Mouse (Mus musculus) ovary, postnatal 36 days (tissue): Measurements from ENCODE around the gene Plekhg5.

Source experiments
- DNase-seq: peaks from one replicate; pipeline ENCODE4 v3.0.0; 2022; ENCODE audit warnings: low spot score, mixed read lengths

Plekhg5 gene

GRCm38 (mm10) chr4:152097911-152098799 is 25.9 kb downstream of the Plekhg5 start:
- no peak for DNase-seq

DNA sequence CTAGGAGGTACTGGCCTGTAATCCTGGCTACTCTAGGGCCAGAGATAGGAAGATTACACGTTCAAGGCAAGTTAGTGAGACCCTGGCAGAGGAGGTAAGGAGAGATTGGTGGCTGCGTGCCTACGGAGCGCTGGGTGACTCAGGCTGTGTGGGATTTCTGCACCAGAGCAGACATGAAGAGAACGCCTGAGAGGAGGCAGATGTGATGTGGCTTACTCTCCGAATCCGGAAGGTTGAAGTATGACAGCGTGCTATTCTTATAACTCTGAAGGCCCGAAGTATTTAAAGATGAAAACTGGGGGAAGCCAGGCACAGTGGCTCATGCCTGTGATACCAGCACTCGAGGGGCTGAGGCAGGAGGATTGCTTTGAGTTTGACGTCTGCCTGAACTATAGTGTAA is 28.2 kb downstream of the Plekhg5 start:
- no peak for DNase-seq

- no peak for DNase-seq
Measured at GRCm38 (mm10) chr4:152101081-152101653, 28.9 kb downstream of the Plekhg5 start.

DNA sequence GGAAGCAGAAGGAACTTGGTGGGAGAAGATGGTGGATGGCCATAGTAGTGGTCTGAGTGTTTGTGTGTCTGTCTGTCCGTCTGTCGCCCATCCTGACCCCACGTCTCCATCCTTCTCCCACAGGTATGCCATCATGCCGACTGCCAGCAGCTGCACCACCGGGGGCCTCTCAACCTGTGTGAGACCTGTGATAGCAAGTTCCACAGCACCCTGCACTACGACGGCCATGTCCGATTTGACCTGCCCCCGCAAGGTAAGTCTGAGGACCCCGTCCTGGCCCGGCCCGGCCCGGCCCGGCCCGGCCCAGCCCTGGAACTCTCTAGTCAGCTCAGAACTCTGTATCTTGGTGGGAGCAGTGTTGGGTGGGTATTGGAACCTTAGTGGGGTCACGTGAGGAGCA is 29.6 kb downstream of the Plekhg5 start:
- DNase-seq, result no peak

DNA sequence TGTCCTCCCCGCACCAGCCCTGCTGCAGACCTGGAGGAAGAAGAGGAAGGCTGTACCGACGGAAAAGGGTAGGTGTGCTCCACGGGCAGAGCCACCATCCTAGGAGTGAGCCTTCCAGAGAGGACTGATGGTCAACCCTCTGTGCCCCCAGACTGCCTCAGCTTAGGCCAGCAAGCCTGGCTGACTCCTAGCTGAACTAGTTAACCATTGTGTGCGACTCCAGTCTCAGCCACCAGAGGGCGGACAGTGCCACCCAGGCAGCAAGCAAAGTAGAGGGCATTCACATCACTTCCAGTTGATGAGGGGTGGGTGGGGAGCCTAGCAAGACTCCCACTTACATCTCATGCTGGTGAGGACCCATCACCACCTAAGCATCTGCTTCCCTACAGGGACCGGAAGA is 30.7 kb downstream of the Plekhg5 start:
- DNase-seq, result peak; percentile 72

GRCm38 (mm10) chr4:152106746-152107145 is 34.4 kb downstream of the Plekhg5 start:
- DNase-seq, result no peak

GRCm38 (mm10) chr4:152107493-152107892 is 35.2 kb downstream of the Plekhg5 start:
- DNase-seq, result peak; percentile 50

DNA sequence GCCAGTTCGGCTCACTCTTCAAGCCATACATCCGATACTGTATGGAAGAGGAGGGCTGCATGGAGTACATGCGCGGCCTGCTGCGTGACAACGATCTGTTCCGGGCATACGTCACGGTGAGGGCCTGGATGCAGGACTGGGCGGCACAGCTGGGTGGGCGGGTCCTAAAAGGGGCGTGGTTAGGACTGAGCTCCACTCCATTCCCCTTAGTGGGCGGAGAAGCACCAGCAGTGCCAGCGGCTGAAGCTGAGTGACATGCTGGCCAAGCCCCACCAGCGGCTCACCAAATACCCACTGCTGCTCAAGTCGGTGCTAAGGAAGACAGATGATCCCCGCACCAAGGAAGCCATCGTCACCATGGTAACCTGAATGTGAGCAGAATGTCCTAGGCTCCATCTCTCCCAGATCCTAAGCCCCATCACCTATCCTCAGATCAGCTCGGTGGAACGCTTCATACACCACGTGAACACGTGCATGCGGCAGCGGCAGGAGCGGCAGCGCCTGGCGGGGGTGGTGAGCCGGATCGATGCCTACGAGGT is 35.7 kb downstream of the Plekhg5 start:
- peak; percentile 57 for DNase-seq

DNA sequence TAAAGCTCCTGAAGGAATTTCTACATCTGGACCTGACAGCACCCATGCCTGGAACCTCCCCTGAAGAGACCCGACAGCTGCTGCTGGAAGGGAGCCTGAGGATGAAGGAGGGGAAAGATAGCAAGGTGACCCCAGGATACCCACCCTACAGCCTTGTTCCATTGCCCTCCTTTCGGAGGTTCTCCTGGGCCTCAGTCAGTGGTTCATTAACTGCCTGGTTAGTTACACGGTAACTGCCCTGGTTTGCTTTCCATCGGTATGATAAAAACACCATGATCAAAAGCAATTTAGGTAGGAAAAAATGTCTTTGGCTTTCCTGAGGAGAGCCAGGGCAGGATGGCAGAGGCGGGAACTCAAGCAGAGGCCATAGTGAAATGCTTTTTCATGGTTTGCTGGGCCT is 36.4 kb downstream of the Plekhg5 start:
- no peak for DNase-seq

- no peak for DNase-seq
Measured at GRCm38 (mm10) chr4:152109509-152109908, 37.2 kb downstream of the Plekhg5 start.

- DNase-seq, result no peak
Measured at GRCm38 (mm10) chr4:152110689-152111088, 38.4 kb downstream of the Plekhg5 start.

GRCm38 (mm10) chr4:152112329-152112728 is 40.0 kb downstream of the Plekhg5 start:
- DNase-seq, result no peak

DNA sequence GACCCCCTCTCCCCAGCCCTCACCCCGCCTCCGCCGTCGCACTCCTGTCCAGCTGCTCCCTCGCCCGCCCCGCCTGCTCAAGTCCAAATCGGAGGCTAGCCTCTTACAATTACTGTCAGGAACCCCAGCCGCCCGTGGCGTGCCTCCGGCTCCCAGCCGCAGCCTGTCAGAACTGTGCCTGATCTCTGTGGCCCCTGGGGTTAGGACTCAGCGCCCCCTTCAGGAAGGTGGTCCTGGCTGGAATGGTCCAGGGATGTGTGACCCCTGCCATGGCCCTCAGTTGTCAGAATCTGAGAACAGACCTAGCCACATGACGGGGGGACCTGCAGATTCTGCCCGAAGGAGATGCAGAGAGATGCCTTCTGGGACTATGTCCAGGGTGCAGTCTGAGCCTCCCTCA is 41.8 kb downstream of the Plekhg5 start:
- no peak for DNase-seq

GRCm38 (mm10) chr4:152115921-152116612 is 43.8 kb downstream of the Plekhg5 start, which contains the start of gene Tnfrsf25:
TSS of gene Tnfrsf25 (plus strand) at chr4:152115934.
- no peak for DNase-seq

GRCm38 (mm10) chr4:152117538-152117937 is 45.2 kb downstream of the Plekhg5 start:
- no peak for DNase-seq

GRCm38 (mm10) chr4:152119396-152120292 is 47.3 kb downstream of the Plekhg5 start:
- DNase-seq, result peak; percentile 60

DNA sequence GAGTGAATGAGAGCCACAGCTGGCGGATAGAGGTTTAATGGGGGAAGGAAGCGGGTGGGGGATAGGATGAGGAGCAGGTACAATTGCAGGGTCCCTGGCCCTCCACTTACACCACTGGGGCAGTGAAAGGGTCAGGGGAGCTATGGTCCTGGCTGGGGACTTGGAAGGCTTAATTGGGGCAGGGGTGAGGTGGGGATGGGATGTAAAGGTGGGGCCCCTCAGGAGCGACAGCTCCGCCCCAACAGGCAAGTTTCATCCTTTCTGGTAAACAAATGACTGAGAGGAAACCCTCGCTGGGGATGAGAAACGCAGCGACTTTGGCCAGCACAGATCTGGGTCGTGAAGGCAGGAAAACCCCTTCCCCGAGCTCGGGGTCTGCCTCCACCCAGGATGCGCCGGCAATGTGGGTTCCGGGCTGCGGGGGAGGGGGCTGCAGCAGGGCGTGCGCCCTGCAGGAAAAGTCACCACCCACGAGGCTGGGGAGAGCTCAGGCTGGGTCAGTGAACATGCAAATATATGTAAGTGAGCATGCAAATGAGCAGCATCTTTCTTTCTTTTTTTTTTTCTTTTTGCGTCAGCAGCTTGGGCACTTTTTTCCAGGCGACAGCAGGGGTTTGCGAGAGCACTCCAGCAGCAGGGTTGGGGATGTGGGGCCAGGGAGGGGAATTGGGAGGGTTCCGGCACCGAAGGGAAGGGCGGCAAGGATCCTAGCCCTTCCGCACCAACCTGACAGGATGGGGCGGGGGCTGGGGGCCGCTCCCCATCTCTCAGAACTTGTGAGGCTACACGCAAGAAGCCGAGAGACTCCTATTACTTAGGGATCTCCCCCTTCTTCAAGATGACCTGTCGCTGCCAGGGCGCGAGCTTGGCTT is 48.2 kb downstream of the Plekhg5 start:
- DNase-seq, result no peak

- no peak for DNase-seq
Measured at GRCm38 (mm10) chr4:152121183-152121505, 48.8 kb downstream of the Plekhg5 start.

GRCm38 (mm10) chr4:152124361-152124961 is 52.2 kb downstream of the Plekhg5 start:
- DNase-seq, result no peak
